Mouse (Mus musculus) inflammation-experienced regulatory T-cells, adult 6 months (primary cell): Measurements from ENCODE around the gene Smg6. TPM values are rescaled to one million over a fixed set of nuclear protein-coding genes. Genes with fewer than 3 reads are reported as not detected.

Experiments
- polyA plus RNA-seq, 3 experiments: library from polyadenylated mRNA; unstranded; fragments of 100-300 nt; shearing (Covaris generic); gene quantifications; one replicate each; pipeline ENCODE4 v1.2.1; 2017

Smg6 gene
- polyA plus RNA-seq, 3 experiments from 2014 or later = 16.3 to 22.0 (median 18.9) TPM

Other genes with a start within 250 kb of the Smg6 start
- gene Pafah1b1, start 201.2 kb upstream of the Smg6 start, polyA plus RNA-seq = 10 to 100 TPM; 79.4 to 92.1 (median 81.5) TPM
- gene Mettl16, start 155.0 kb upstream of the Smg6 start, polyA plus RNA-seq = 10 to 100 TPM; 29.2 to 32.2 (median 31.5) TPM
- 1 to 10 TPM; 4.8 to 6.5 (median 6.3) TPM for gene Mnt, start 94.9 kb upstream of the Smg6 start, polyA plus RNA-seq
- gene Sgsm2, start 28.8 kb upstream of the Smg6 start, polyA plus RNA-seq = 1 to 10 TPM; 1.2 to 3.2 (median 2.9) TPM
- 10 to 100 TPM; 29.2 to 46.3 (median 45.4) TPM for gene Tsr1, start 27.8 kb upstream of the Smg6 start, polyA plus RNA-seq
- gene Srr, start 125 bp downstream of the Smg6 start, polyA plus RNA-seq = 1 to 10 TPM; 6.6 to 9.5 (median 8.3) TPM
- gene Hic1, start 243.7 kb downstream of the Smg6 start, polyA plus RNA-seq = under 1 TPM; 0.21 to 0.50 (median 0.38) TPM